Mouse (Mus musculus): Measurements from ENCODE around the gene Vgll4. TPM values are rescaled to one million over a fixed set of nuclear protein-coding genes. Genes with fewer than 3 reads are reported as not detected.

The Vgll4 gene
- polyA plus RNA-seq, 1 experiment from 2014 or later, result 10.0 TPM

- ATAC-seq (ENCODE audit: low read depth), result peak; percentile 42; the same call in 1 of the 2 replicates
Observed at GRCm38 (mm10) chr6:114920523-114921445, 49.0 kb downstream of the Vgll4 start.

GRCm38 (mm10) chr6:114919670-114920313 lies 50.0 kb downstream of the Vgll4 start:
- 8% methylated on average over 9 of the region's 9 CpGs for WGBS (ENCODE audit: insufficient replicate concordance)
- Histone ChIP-seq H3K27ac (ENCODE audit: low read length) (peak overlapping the region; percentile 55), H3K4me1 (ENCODE audit: control insufficient read depth, low read depth, low read length) (peaks cover 41% of the 10 kb centered on the region), H3K9me3 (replicated peaks; ENCODE audit: control insufficient read depth, low read length) (no peaks in the 10 kb centered on the region), H3K27me3 (ENCODE audit: control insufficient read depth, insufficient read depth, low read depth, low read length) (no peaks in the 10 kb centered on the region), H3K9ac (ENCODE audit: low read depth, low read length) (peak overlapping the region; percentile 59), H3K36me3 (ENCODE audit: control insufficient read depth, insufficient read depth) (no peaks in the 10 kb centered on the region), H3K4me2 (ENCODE audit: low read depth, low read length) (peak overlapping the region; percentile 75), H3K4me3 (ENCODE audit: low read depth, low read length) (peak overlapping the region; percentile 65)
- ATAC-seq (ENCODE audit: low read depth), result no peak

More at GRCm38 (mm10) chr6:114920523-114921445, 49.0 kb downstream of the Vgll4 start:
- peak overlapping the region; percentile 65 for H3K4me3 ChIP-seq (ENCODE audit: low read depth, low read length)
- peak overlapping the region; percentile 59 for H3K9ac ChIP-seq (ENCODE audit: low read depth, low read length)
- no peaks in the 10 kb centered on the region for H3K36me3 ChIP-seq (ENCODE audit: control insufficient read depth, insufficient read depth)
- under 1% methylated on average over 17 of the region's 17 CpGs for WGBS (ENCODE audit: insufficient replicate concordance)
- H3K27ac ChIP-seq (ENCODE audit: low read length), result peak overlapping the region; percentile 55
- no peaks in the 10 kb centered on the region for H3K27me3 ChIP-seq (ENCODE audit: control insufficient read depth, insufficient read depth, low read depth, low read length)
- peaks cover 40% of the 10 kb centered on the region for H3K4me1 ChIP-seq (ENCODE audit: control insufficient read depth, low read depth, low read length)
- H3K9me3 ChIP-seq (replicated peaks; ENCODE audit: control insufficient read depth, low read length), result no peaks in the 10 kb centered on the region
- peak overlapping the region; percentile 75 for H3K4me2 ChIP-seq (ENCODE audit: low read depth, low read length)

DNA sequence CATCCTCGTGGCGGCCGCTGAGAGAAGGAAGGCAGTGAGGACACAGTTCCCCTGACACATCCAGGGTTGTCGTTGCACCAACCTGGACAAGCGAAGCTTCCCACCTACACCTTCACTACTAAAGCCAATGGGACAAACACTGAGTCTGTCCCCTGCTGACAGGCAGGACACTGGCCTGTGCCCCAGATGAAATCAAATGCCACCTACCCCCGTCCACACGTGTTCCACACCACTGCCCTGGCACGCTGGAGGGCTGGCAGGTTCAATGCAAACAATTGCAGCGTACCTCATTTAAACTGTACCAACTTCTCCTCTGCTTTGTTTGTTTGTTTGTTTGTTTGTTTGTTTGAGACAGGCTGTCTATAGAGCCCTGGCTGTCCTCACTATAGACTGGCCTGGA lies 50.8 kb downstream of the Vgll4 start:
- Histone ChIP-seq H3K27ac (ENCODE audit: low read length) (no peak overlapping the region), H3K4me1 (ENCODE audit: control insufficient read depth, low read depth, low read length) (peaks cover 41% of the 10 kb centered on the region), H3K36me3 (ENCODE audit: control insufficient read depth, insufficient read depth) (no peaks in the 10 kb centered on the region), H3K27me3 (ENCODE audit: control insufficient read depth, insufficient read depth, low read depth, low read length) (no peaks in the 10 kb centered on the region), H3K4me2 (ENCODE audit: low read depth, low read length) (peak overlapping the region; percentile 75; the same call in 1 of the 2 replicates), H3K4me3 (ENCODE audit: low read depth, low read length) (no peak overlapping the region), H3K9ac (ENCODE audit: low read depth, low read length) (no peak overlapping the region; the same call in 1 of the 2 replicates), H3K9me3 (replicated peaks; ENCODE audit: control insufficient read depth, low read length) (no peaks in the 10 kb centered on the region)
- 60% methylated on average over 9 of the region's 9 CpGs for WGBS (ENCODE audit: insufficient replicate concordance)
- no peak for ATAC-seq (ENCODE audit: low read depth)

DNA sequence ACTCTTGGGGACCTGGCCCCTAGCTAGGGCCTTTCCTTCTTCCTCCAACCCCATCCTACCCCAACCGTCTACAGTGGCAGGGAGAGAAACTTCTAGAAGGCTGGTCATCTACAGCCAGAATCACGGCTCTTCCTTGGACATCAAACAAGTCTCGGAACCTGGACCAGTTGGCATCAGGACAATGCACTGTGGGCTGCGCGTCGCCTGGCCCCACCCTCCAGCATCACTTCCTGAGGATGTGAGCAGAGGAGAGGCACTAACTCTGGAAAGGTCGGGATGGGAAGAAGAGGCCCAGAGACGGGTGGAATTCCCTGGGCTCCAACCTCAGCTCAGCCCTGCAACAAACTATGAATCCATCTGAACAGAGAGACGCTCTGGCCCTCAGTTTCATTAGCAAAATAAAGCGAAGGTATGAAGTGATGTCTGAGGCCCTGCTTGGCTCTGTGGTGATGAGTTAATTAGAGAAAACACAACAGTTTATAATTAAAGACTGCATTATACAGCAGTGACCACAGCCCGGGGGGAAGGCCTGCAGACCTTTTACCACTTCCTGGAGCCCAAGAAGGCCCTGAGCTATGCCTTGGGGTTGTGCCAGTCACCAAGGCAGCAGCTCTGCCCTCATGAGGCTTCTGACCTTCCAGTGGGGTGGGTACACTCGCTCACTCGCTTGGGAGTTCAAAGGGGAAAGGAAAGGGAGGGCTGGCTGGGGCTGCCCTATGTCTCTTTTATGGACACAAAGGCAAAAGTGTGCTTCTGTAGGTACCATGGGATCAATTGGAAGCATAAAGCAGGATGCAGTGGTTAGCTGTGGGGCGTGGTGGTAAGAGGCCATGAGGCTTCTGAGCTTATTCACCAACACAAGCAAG lies 51.8 kb downstream of the Vgll4 start:
- H3K4me2 ChIP-seq (ENCODE audit: low read depth, low read length), result 0 out of 2 replicates have a peak overlapping the region, but pooled peaks have one; percentile 5
- 47% methylated on average over 14 of the region's 14 CpGs for WGBS (ENCODE audit: insufficient replicate concordance)

DNA sequence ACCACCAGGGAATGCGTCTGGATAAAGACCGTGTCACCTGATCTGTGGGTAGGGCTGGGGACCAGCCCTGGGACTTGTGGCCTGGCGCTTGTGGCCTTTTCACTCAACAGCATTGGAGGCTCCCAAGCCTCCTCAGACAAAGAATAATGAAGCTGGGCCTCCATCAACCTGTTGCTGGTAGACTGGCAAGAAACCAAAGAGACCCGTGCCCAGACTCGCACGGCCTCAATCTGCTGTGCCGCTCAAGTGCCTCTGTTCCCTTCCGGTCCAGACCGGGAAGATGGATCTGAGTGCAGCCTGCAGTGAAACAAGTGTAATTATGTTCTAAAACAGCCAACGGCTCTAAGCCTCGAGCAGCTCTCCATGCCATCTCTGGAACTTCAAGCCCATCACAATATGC lies 52.7 kb downstream of the Vgll4 start:
- Histone ChIP-seq H3K4me1 (ENCODE audit: control insufficient read depth, low read depth, low read length) (peaks cover 53% of the 10 kb centered on the region), H3K9ac (ENCODE audit: low read depth, low read length) (no peak overlapping the region), H3K36me3 (ENCODE audit: control insufficient read depth, insufficient read depth) (no peaks in the 10 kb centered on the region), H3K27ac (ENCODE audit: low read length) (no peak overlapping the region), H3K9me3 (replicated peaks; ENCODE audit: control insufficient read depth, low read length) (no peaks in the 10 kb centered on the region), H3K4me3 (ENCODE audit: low read depth, low read length) (no peak overlapping the region), H3K4me2 (ENCODE audit: low read depth, low read length) (no peak overlapping the region), H3K27me3 (ENCODE audit: control insufficient read depth, insufficient read depth, low read depth, low read length) (no peaks in the 10 kb centered on the region)
- 60% methylated on average over 11 of the region's 11 CpGs for WGBS (ENCODE audit: insufficient replicate concordance)
- no peak for ATAC-seq (ENCODE audit: low read depth)

More for the DNA sequence above, 51.8 kb downstream of the Vgll4 start:
- no peak overlapping the region for H3K9ac ChIP-seq (ENCODE audit: low read depth, low read length)
- no peaks in the 10 kb centered on the region for H3K36me3 ChIP-seq (ENCODE audit: control insufficient read depth, insufficient read depth)
- H3K27ac ChIP-seq (ENCODE audit: low read length), result peak overlapping the region; percentile 25; the same call in 1 of the 2 replicates
- peaks cover 48% of the 10 kb centered on the region for H3K4me1 ChIP-seq (ENCODE audit: control insufficient read depth, low read depth, low read length)
- ATAC-seq (ENCODE audit: low read depth), result no peak
- H3K27me3 ChIP-seq (ENCODE audit: control insufficient read depth, insufficient read depth, low read depth, low read length), result no peaks in the 10 kb centered on the region
- H3K4me3 ChIP-seq (ENCODE audit: low read depth, low read length), result no peak overlapping the region
- no peaks in the 10 kb centered on the region for H3K9me3 ChIP-seq (replicated peaks; ENCODE audit: control insufficient read depth, low read length)

DNA sequence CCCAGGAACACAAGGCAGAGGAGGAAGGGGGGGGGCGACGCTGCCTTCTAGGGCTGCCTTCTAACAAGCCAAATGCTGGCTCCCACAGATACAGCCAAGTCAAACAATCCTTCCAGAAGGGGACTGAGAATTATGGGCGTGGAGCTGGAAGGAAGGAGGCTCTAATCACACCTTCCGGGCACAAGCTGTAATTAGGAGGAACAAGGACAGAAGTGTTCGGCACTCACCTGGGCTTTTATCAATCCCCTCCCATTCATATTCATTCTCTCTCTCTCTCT lies 53.1 kb downstream of the Vgll4 start:
- WGBS (ENCODE audit: insufficient replicate concordance), result 10% methylated on average over 4 of the region's 5 CpGs
- ATAC-seq (ENCODE audit: low read depth), result no peak
- H3K27ac ChIP-seq (ENCODE audit: low read length), result peak overlapping the region; percentile 55
- H3K27me3 ChIP-seq (ENCODE audit: control insufficient read depth, insufficient read depth, low read depth, low read length), result no peaks in the 10 kb centered on the region
- no peaks in the 10 kb centered on the region for H3K36me3 ChIP-seq (ENCODE audit: control insufficient read depth, insufficient read depth)
- no peak overlapping the region; the same call in 1 of the 2 replicates for H3K9ac ChIP-seq (ENCODE audit: low read depth, low read length)
- H3K9me3 ChIP-seq (replicated peaks; ENCODE audit: control insufficient read depth, low read length), result no peaks in the 10 kb centered on the region
- 0 out of 2 replicates have a peak overlapping the region, but pooled peaks have one; percentile 14 for H3K4me3 ChIP-seq (ENCODE audit: low read depth, low read length)
- peak overlapping the region; percentile 40 for H3K4me2 ChIP-seq (ENCODE audit: low read depth, low read length)
- peaks cover 50% of the 10 kb centered on the region for H3K4me1 ChIP-seq (ENCODE audit: control insufficient read depth, low read depth, low read length)

DNA sequence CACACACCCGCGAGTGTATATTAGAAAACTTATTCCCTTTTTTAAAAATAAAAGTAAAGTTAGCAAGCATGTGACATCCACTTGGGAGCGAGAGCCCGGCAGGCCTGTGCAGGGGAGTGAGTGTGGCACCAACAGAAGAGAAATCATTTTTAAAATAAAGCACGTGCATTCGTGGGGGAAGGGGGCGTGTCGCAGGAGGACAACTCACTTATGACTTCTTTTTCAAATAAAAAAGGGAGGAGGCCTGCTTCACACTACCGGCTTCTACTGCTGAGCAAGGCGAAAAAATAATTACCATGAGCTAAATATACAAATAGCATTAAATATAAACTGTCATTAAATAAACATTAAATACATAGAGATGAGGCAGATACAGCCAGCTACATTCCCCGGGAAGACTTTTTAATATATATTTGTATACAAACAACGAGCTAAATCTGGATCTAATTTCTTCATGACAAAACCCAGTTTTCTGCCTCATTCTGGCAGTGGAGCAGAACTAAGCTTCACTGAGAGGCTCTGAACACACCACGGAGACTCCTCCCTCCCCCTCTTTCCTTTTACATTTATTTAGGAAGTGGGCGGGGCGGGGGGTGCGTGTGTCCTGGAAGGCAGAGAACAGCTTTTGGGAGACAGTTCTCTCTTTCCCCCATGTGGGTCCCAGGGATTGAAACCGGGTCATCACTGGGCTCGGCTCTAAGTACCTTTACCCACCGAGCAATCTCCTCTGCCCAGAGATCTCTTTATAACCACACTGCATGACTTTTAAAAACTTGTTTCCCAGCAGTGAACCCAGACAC lies 53.7 kb downstream of the Vgll4 start:
- peak overlapping the region; percentile 40 for H3K4me2 ChIP-seq (ENCODE audit: low read depth, low read length)
- peak overlapping the region; percentile 55 for H3K27ac ChIP-seq (ENCODE audit: low read length)
- no peaks in the 10 kb centered on the region for H3K9me3 ChIP-seq (replicated peaks; ENCODE audit: control insufficient read depth, low read length)
- peak overlapping the region; percentile 14; the same call in 1 of the 2 replicates for H3K4me3 ChIP-seq (ENCODE audit: low read depth, low read length)
- H3K9ac ChIP-seq (ENCODE audit: low read depth, low read length), result no peak overlapping the region; the same call in 1 of the 2 replicates
- no peaks in the 10 kb centered on the region for H3K36me3 ChIP-seq (ENCODE audit: control insufficient read depth, insufficient read depth)
- ATAC-seq (ENCODE audit: low read depth), result no peak
- no peaks in the 10 kb centered on the region for H3K27me3 ChIP-seq (ENCODE audit: control insufficient read depth, insufficient read depth, low read depth, low read length)
- WGBS (ENCODE audit: insufficient replicate concordance), result 33% methylated on average over 19 of the region's 19 CpGs
- H3K4me1 ChIP-seq (ENCODE audit: control insufficient read depth, low read depth, low read length), result peaks cover 49% of the 10 kb centered on the region
